Mouse (Mus musculus): Measurements from ENCODE around the gene Gm8050.
"Not testable (repeated sequence)": the region's sequence is repeated elsewhere in the genome, so short reads cannot be mapped to it uniquely, and the experiment has no call there.

Gene Gm8050

GRCm38 (mm10) chr14:6720151-6720550, at the start of gene Gm8050:
Gene Gm8050, minus strand, starts transcription at chr14:6720251.
- not testable (repeated sequence) for DNase-seq

DNA sequence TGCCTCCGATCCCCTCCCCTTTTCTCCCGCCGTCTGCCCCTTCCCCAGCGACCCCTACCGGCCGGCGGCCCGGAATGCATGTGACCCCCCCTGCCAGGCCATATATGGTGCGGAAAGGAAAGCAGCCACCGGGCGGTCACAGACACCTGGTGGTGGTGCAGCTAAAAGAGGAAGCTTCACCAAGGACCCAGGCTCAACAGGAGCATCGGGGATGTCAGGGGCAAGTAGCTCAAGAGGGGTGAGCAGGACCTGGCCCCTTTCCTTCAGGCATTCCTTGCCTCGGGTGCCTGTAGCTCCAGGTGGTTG, 37.1 kb upstream of the Gm8050 start:
- not testable (repeated sequence) for DNase-seq

DNA sequence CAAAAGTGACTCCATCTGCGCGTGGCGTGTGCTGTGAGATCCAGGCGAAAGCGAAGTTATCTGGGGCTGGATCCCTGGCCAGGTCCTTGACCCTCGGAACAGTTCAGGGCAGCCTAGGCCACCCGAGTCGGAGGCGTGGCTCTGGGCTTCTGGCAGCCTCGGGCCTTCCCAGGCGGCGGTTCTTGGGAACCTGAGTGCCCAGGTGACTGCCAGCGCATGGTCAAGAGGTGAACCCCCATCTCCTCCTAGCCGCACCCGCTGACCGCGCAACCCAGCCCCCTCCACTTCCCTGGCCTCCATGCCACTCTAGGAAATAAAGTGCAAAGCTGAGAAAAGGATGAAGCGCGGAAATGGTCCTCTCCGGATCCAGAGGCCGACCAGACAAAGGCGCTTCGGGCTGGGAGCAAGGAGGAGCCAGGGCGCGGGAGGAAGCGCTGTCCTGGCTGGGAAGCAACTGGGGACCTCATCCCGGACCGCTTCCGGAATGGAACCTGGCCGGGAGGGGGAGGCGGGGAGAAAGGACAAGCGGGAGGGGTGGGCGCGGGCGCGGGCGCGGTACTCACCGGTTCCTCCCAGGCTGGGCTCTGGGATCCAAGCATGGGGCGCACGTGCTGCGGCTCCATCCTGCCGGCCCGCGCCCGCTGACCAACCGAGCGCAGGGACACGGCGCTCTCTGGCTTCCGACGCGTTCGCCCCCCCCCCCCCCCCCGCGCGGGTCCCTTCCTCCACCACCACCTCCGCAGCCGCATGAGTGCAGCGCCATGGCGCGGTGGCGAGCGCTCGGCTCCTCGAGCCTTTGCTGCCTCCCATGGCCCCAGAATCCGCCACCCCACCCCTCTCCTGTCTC, 36.6 kb upstream of the Gm8050 start:
- DNase-seq: not testable (repeated sequence)

- not testable (repeated sequence) for DNase-seq
Measured at GRCm38 (mm10) chr14:6742232-6742631, 22.2 kb upstream of the Gm8050 start, which contains the start of gene Gm3636. Gene Gm3636, minus strand, starts transcription at chr14:6742332.

- not testable (repeated sequence) for DNase-seq
Measured at GRCm38 (mm10) chr14:6684070-6684469, 36.0 kb downstream of the Gm8050 start, which contains the start of gene Gm10251. Gene Gm10251, minus strand, starts transcription at chr14:6684170.

All from kidney, adult 9 months (tissue).